Mouse (Mus musculus): ENCODE results near the gene Plekhm3. TPM values are rescaled to one million over a fixed set of nuclear protein-coding genes. Genes with fewer than 3 reads are reported as not detected.

The Plekhm3 gene
- polyA plus RNA-seq, 1 experiment from 2014 or later: 6.0 TPM

- no peak overlapping the region for H3K4me3 ChIP-seq (ENCODE audit: low read length)
- H3K4me2 ChIP-seq (ENCODE audit: low read depth, low read length): no peak overlapping the region
- no peak overlapping the region for H3K9ac ChIP-seq (ENCODE audit: low read length)
- no peaks in the 10 kb centered on the region for H3K9me3 ChIP-seq (ENCODE audit: control insufficient read depth, low read length)
- no peak for ATAC-seq (ENCODE audit: low read depth)
- H3K36me3 ChIP-seq (ENCODE audit: control insufficient read depth, insufficient read depth, low read length): no peaks in the 10 kb centered on the region
- no peak overlapping the region for H3K27ac ChIP-seq (ENCODE audit: low read length)
- 37% methylated on average over 6 of the region's 6 CpGs for WGBS
- no peaks in the 10 kb centered on the region for H3K27me3 ChIP-seq (ENCODE audit: control insufficient read depth, insufficient read depth, low read depth, low read length)
- H3K4me1 ChIP-seq (replicated peaks; ENCODE audit: control insufficient read depth, insufficient read depth, low read length): peaks cover 21% of the 10 kb centered on the region
Observed at GRCm38 (mm10) chr1:64791826-64792225, 164.8 kb downstream of the Plekhm3 start.

- ATAC-seq (ENCODE audit: low read depth): no peak
- no peak overlapping the region for H3K27ac ChIP-seq (ENCODE audit: low read length)
- 45% methylated on average over 9 of the region's 9 CpGs for WGBS
- peaks cover 21% of the 10 kb centered on the region for H3K4me1 ChIP-seq (replicated peaks; ENCODE audit: control insufficient read depth, insufficient read depth, low read length)
- H3K4me3 ChIP-seq (ENCODE audit: low read length): no peak overlapping the region
- H3K27me3 ChIP-seq (ENCODE audit: control insufficient read depth, insufficient read depth, low read depth, low read length): no peaks in the 10 kb centered on the region
- H3K36me3 ChIP-seq (ENCODE audit: control insufficient read depth, insufficient read depth, low read length): no peaks in the 10 kb centered on the region
- no peak overlapping the region for H3K4me2 ChIP-seq (ENCODE audit: low read depth, low read length)
- no peaks in the 10 kb centered on the region for H3K9me3 ChIP-seq (ENCODE audit: control insufficient read depth, low read length)
- no peak overlapping the region for H3K9ac ChIP-seq (ENCODE audit: low read length)
Observed at GRCm38 (mm10) chr1:64790806-64791790, 165.5 kb downstream of the Plekhm3 start.

GRCm38 (mm10) chr1:64787701-64788515 is 168.7 kb downstream of the Plekhm3 start:
- 49% methylated on average over 6 of the region's 6 CpGs for WGBS
- H3K9ac ChIP-seq (ENCODE audit: low read length): no peak overlapping the region
- H3K27ac ChIP-seq (ENCODE audit: low read length): peak overlapping the region; percentile 33
- peaks cover 17% of the 10 kb centered on the region for H3K4me1 ChIP-seq (replicated peaks; ENCODE audit: control insufficient read depth, insufficient read depth, low read length)
- H3K4me2 ChIP-seq (ENCODE audit: low read depth, low read length): no peak overlapping the region
- H3K36me3 ChIP-seq (ENCODE audit: control insufficient read depth, insufficient read depth, low read length): no peaks in the 10 kb centered on the region
- no peak overlapping the region for H3K4me3 ChIP-seq (ENCODE audit: low read length)
- peak; percentile 81 for ATAC-seq (ENCODE audit: low read depth)
- H3K9me3 ChIP-seq (ENCODE audit: control insufficient read depth, low read length): no peaks in the 10 kb centered on the region
- no peaks in the 10 kb centered on the region for H3K27me3 ChIP-seq (ENCODE audit: control insufficient read depth, insufficient read depth, low read depth, low read length)

- Histone ChIP-seq H3K27ac (ENCODE audit: low read length) (no peak overlapping the region), H3K4me2 (ENCODE audit: low read depth, low read length) (no peak overlapping the region), H3K9ac (ENCODE audit: low read length) (no peak overlapping the region), H3K9me3 (ENCODE audit: control insufficient read depth, low read length) (no peaks in the 10 kb centered on the region), H3K4me3 (ENCODE audit: low read length) (no peak overlapping the region), H3K27me3 (ENCODE audit: control insufficient read depth, insufficient read depth, low read depth, low read length) (no peaks in the 10 kb centered on the region), H3K36me3 (ENCODE audit: control insufficient read depth, insufficient read depth, low read length) (no peaks in the 10 kb centered on the region), H3K4me1 (replicated peaks; ENCODE audit: control insufficient read depth, insufficient read depth, low read length) (no peaks in the 10 kb centered on the region)
- ATAC-seq (ENCODE audit: low read depth): no peak
- WGBS: 79% methylated on average over 12 of the region's 12 CpGs
Observed at GRCm38 (mm10) chr1:64779863-64780262, 176.8 kb downstream of the Plekhm3 start.

- H3K4me1 ChIP-seq (replicated peaks; ENCODE audit: control insufficient read depth, insufficient read depth, low read length): no peaks in the 10 kb centered on the region
- no peaks in the 10 kb centered on the region for H3K9me3 ChIP-seq (ENCODE audit: control insufficient read depth, low read length)
- WGBS: 76% methylated on average over 5 of the region's 5 CpGs
- H3K4me2 ChIP-seq (ENCODE audit: low read depth, low read length): no peak overlapping the region
- no peaks in the 10 kb centered on the region for H3K27me3 ChIP-seq (ENCODE audit: control insufficient read depth, insufficient read depth, low read depth, low read length)
- no peak overlapping the region for H3K27ac ChIP-seq (ENCODE audit: low read length)
- H3K36me3 ChIP-seq (ENCODE audit: control insufficient read depth, insufficient read depth, low read length): no peaks in the 10 kb centered on the region
- no peak for ATAC-seq (ENCODE audit: low read depth)
- H3K4me3 ChIP-seq (ENCODE audit: low read length): no peak overlapping the region
- H3K9ac ChIP-seq (ENCODE audit: low read length): no peak overlapping the region
Observed at GRCm38 (mm10) chr1:64779415-64779814, 177.2 kb downstream of the Plekhm3 start.

- H3K4me2 ChIP-seq (ENCODE audit: low read depth, low read length): no peak overlapping the region
- ATAC-seq (ENCODE audit: low read depth): peak; percentile 90
- H3K9ac ChIP-seq (ENCODE audit: low read length): no peak overlapping the region
- no peaks in the 10 kb centered on the region for H3K27me3 ChIP-seq (ENCODE audit: control insufficient read depth, insufficient read depth, low read depth, low read length)
- peak overlapping the region; percentile 36; the same call in 1 of the 2 replicates for H3K27ac ChIP-seq (ENCODE audit: low read length)
- no peaks in the 10 kb centered on the region for H3K9me3 ChIP-seq (ENCODE audit: control insufficient read depth, low read length)
- no peak overlapping the region for H3K4me3 ChIP-seq (ENCODE audit: low read length)
- H3K4me1 ChIP-seq (replicated peaks; ENCODE audit: control insufficient read depth, insufficient read depth, low read length): no peaks in the 10 kb centered on the region
- 65% methylated on average over 4 of the region's 4 CpGs for WGBS
- no peaks in the 10 kb centered on the region for H3K36me3 ChIP-seq (ENCODE audit: control insufficient read depth, insufficient read depth, low read length)
Observed at GRCm38 (mm10) chr1:64773305-64773704, 183.3 kb downstream of the Plekhm3 start.

GRCm38 (mm10) chr1:64770169-64770568 is 186.5 kb downstream of the Plekhm3 start:
- Histone ChIP-seq H3K9me3 (ENCODE audit: control insufficient read depth, low read length) (no peaks in the 10 kb centered on the region), H3K9ac (ENCODE audit: low read length) (no peak overlapping the region), H3K4me1 (replicated peaks; ENCODE audit: control insufficient read depth, insufficient read depth, low read length) (no peaks in the 10 kb centered on the region), H3K27me3 (ENCODE audit: control insufficient read depth, insufficient read depth, low read depth, low read length) (no peaks in the 10 kb centered on the region), H3K36me3 (ENCODE audit: control insufficient read depth, insufficient read depth, low read length) (no peaks in the 10 kb centered on the region), H3K4me2 (ENCODE audit: low read depth, low read length) (no peak overlapping the region), H3K4me3 (ENCODE audit: low read length) (no peak overlapping the region), H3K27ac (ENCODE audit: low read length) (no peak overlapping the region; the same call in 1 of the 2 replicates)
- no peak for ATAC-seq (ENCODE audit: low read depth)
- 43% methylated on average over 6 of the region's 6 CpGs for WGBS

- H3K4me2 ChIP-seq (ENCODE audit: low read depth, low read length): no peak overlapping the region
- no peaks in the 10 kb centered on the region for H3K27me3 ChIP-seq (ENCODE audit: control insufficient read depth, insufficient read depth, low read depth, low read length)
- no peak overlapping the region for H3K4me3 ChIP-seq (ENCODE audit: low read length)
- H3K9me3 ChIP-seq (ENCODE audit: control insufficient read depth, low read length): no peaks in the 10 kb centered on the region
- peaks cover 9% of the 10 kb centered on the region for H3K4me1 ChIP-seq (replicated peaks; ENCODE audit: control insufficient read depth, insufficient read depth, low read length)
- 47% methylated on average over 4 of the region's 4 CpGs for WGBS
- H3K27ac ChIP-seq (ENCODE audit: low read length): no peak overlapping the region
- H3K36me3 ChIP-seq (ENCODE audit: control insufficient read depth, insufficient read depth, low read length): no peaks in the 10 kb centered on the region
- no peak overlapping the region for H3K9ac ChIP-seq (ENCODE audit: low read length)
- no peak for ATAC-seq (ENCODE audit: low read depth)
Observed at GRCm38 (mm10) chr1:64761646-64762045, 195.0 kb downstream of the Plekhm3 start.

GRCm38 (mm10) chr1:64757766-64758165 is 198.9 kb downstream of the Plekhm3 start:
- Histone ChIP-seq H3K36me3 (ENCODE audit: control insufficient read depth, insufficient read depth, low read length) (no peaks in the 10 kb centered on the region), H3K4me2 (ENCODE audit: low read depth, low read length) (no peak overlapping the region), H3K4me1 (replicated peaks; ENCODE audit: control insufficient read depth, insufficient read depth, low read length) (peaks cover 12% of the 10 kb centered on the region), H3K4me3 (ENCODE audit: low read length) (no peak overlapping the region), H3K9ac (ENCODE audit: low read length) (peak overlapping the region; percentile 7; the same call in 1 of the 2 replicates), H3K9me3 (ENCODE audit: control insufficient read depth, low read length) (no peaks in the 10 kb centered on the region), H3K27ac (ENCODE audit: low read length) (peak overlapping the region; percentile 69), H3K27me3 (ENCODE audit: control insufficient read depth, insufficient read depth, low read depth, low read length) (no peaks in the 10 kb centered on the region)
- ATAC-seq (ENCODE audit: low read depth): no peak
- 64% methylated on average over 5 of the region's 5 CpGs for WGBS
